Mouse (Mus musculus): ENCODE measurements around the gene Dnah2.

Dnah2 gene

GRCm38 (mm10) chr11:69418481-69419442 is 130.1 kb downstream of the Dnah2 start:
- Histone ChIP-seq H3K36me3 (ENCODE audit: control insufficient read depth, insufficient read depth, low read length, poor library complexity, severe bottlenecking) (no peaks in the 10 kb centered on the region), H3K27me3 (ENCODE audit: control insufficient read depth, insufficient read depth, low read length, poor library complexity, severe bottlenecking) (0 out of 2 replicates have a peak, but pooled peaks cover 3% of the 10 kb centered on the region)
- DNase-seq (ENCODE audit: low read depth, low spot score), result peak; percentile 89

- H3K36me3 ChIP-seq (ENCODE audit: control insufficient read depth, insufficient read depth, low read length, poor library complexity, severe bottlenecking), result no peaks in the 10 kb centered on the region
- H3K27me3 ChIP-seq (ENCODE audit: control insufficient read depth, insufficient read depth, low read length, poor library complexity, severe bottlenecking), result 0 out of 2 replicates have a peak, but pooled peaks cover 3% of the 10 kb centered on the region
- DNase-seq (ENCODE audit: low read depth, low spot score), result peak; percentile 70
Observed at GRCm38 (mm10) chr11:69417449-69418384, 131.2 kb downstream of the Dnah2 start.

GRCm38 (mm10) chr11:69416921-69417448 is 131.9 kb downstream of the Dnah2 start:
- H3K27me3 ChIP-seq (ENCODE audit: control insufficient read depth, insufficient read depth, low read length, poor library complexity, severe bottlenecking), result 0 out of 2 replicates have a peak, but pooled peaks cover 3% of the 10 kb centered on the region
- DNase-seq (ENCODE audit: low read depth, low spot score), result peak; percentile 6
- H3K36me3 ChIP-seq (ENCODE audit: control insufficient read depth, insufficient read depth, low read length, poor library complexity, severe bottlenecking), result no peaks in the 10 kb centered on the region

- no peaks in the 10 kb centered on the region for H3K36me3 ChIP-seq (ENCODE audit: control insufficient read depth, insufficient read depth, low read length, poor library complexity, severe bottlenecking)
- DNase-seq (ENCODE audit: low read depth, low spot score), result no peak
- 0 out of 2 replicates have a peak, but pooled peaks cover 3% of the 10 kb centered on the region for H3K27me3 ChIP-seq (ENCODE audit: control insufficient read depth, insufficient read depth, low read length, poor library complexity, severe bottlenecking)
Observed at GRCm38 (mm10) chr11:69416509-69416908, 132.4 kb downstream of the Dnah2 start.

- DNase-seq (ENCODE audit: low read depth, low spot score), result peak; percentile 22
- Histone ChIP-seq H3K27me3 (ENCODE audit: control insufficient read depth, insufficient read depth, low read length, poor library complexity, severe bottlenecking) (0 out of 2 replicates have a peak, but pooled peaks cover 3% of the 10 kb centered on the region), H3K36me3 (ENCODE audit: control insufficient read depth, insufficient read depth, low read length, poor library complexity, severe bottlenecking) (no peaks in the 10 kb centered on the region)
Observed at GRCm38 (mm10) chr11:69415668-69416451, 133.1 kb downstream of the Dnah2 start.

- 0 out of 2 replicates have a peak, but pooled peaks cover 3% of the 10 kb centered on the region for H3K27me3 ChIP-seq (ENCODE audit: control insufficient read depth, insufficient read depth, low read length, poor library complexity, severe bottlenecking)
- no peak for DNase-seq (ENCODE audit: low read depth, low spot score)
- no peaks in the 10 kb centered on the region for H3K36me3 ChIP-seq (ENCODE audit: control insufficient read depth, insufficient read depth, low read length, poor library complexity, severe bottlenecking)
Observed at GRCm38 (mm10) chr11:69415327-69415667, 133.6 kb downstream of the Dnah2 start.

- no peaks in the 10 kb centered on the region for H3K36me3 ChIP-seq (ENCODE audit: control insufficient read depth, insufficient read depth, low read length, poor library complexity, severe bottlenecking)
- peak; percentile 12 for DNase-seq (ENCODE audit: low read depth, low spot score)
- 0 out of 2 replicates have a peak, but pooled peaks cover 3% of the 10 kb centered on the region for H3K27me3 ChIP-seq (ENCODE audit: control insufficient read depth, insufficient read depth, low read length, poor library complexity, severe bottlenecking)
Observed at GRCm38 (mm10) chr11:69414421-69415326, 134.2 kb downstream of the Dnah2 start.

- no peaks in the 10 kb centered on the region for H3K36me3 ChIP-seq (ENCODE audit: control insufficient read depth, insufficient read depth, low read length, poor library complexity, severe bottlenecking)
- peak; percentile 26 for DNase-seq (ENCODE audit: low read depth, low spot score)
Observed at GRCm38 (mm10) chr11:69413221-69414181, 135.4 kb downstream of the Dnah2 start, which contains the start of gene Kdm6b. TSS of gene Kdm6b (minus strand) at chr11:69413675.

GRCm38 (mm10) chr11:69412548-69412947 is 136.4 kb downstream of the Dnah2 start:
- DNase-seq (ENCODE audit: low read depth, low spot score), result no peak
- no peaks in the 10 kb centered on the region for H3K36me3 ChIP-seq (ENCODE audit: control insufficient read depth, insufficient read depth, low read length, poor library complexity, severe bottlenecking)
- H3K27me3 ChIP-seq (ENCODE audit: control insufficient read depth, insufficient read depth, low read length, poor library complexity, severe bottlenecking), result no peaks in the 10 kb centered on the region

More at GRCm38 (mm10) chr11:69413221-69414181, 135.4 kb downstream of the Dnah2 start, which contains the start of gene Kdm6b:
- 0 out of 2 replicates have a peak, but pooled peaks cover 3% of the 10 kb centered on the region for H3K27me3 ChIP-seq (ENCODE audit: control insufficient read depth, insufficient read depth, low read length, poor library complexity, severe bottlenecking)

GRCm38 (mm10) chr11:69411538-69412203 is 137.2 kb downstream of the Dnah2 start:
- Histone ChIP-seq H3K36me3 (ENCODE audit: control insufficient read depth, insufficient read depth, low read length, poor library complexity, severe bottlenecking) (no peaks in the 10 kb centered on the region), H3K27me3 (ENCODE audit: control insufficient read depth, insufficient read depth, low read length, poor library complexity, severe bottlenecking) (no peaks in the 10 kb centered on the region)
- peak; percentile 71 for DNase-seq (ENCODE audit: low read depth, low spot score)

- DNase-seq (ENCODE audit: low read depth, low spot score), result peak; percentile 91
- Histone ChIP-seq H3K27me3 (ENCODE audit: control insufficient read depth, insufficient read depth, low read length, poor library complexity, severe bottlenecking) (no peaks in the 10 kb centered on the region), H3K36me3 (ENCODE audit: control insufficient read depth, insufficient read depth, low read length, poor library complexity, severe bottlenecking) (no peaks in the 10 kb centered on the region)
Observed at GRCm38 (mm10) chr11:69411073-69411535, 137.8 kb downstream of the Dnah2 start.
